Mouse (Mus musculus) brain, adult 10 weeks (tissue): ENCODE measurements around the gene Sem1. TPM values are rescaled to one million over a fixed set of nuclear protein-coding genes. Genes with fewer than 3 reads are reported as not detected.

Experiments used
- polyA plus RNA-seq: library from polyadenylated mRNA; stranded (reverse); fragments of 350-450 nt; fragmentation: Illumina TruSeq; extraction: RNeasy Lipid Tissue Mini Kit (QIAGEN cat#74804); gene quantifications from one replicate; pipeline ENCODE4 v1.2.3, GENCODE M21; 2015; ENCODE audit warnings: low read depth, low replicate concordance

Gene Sem1
- 67.2 TPM for polyA plus RNA-seq

DNA sequence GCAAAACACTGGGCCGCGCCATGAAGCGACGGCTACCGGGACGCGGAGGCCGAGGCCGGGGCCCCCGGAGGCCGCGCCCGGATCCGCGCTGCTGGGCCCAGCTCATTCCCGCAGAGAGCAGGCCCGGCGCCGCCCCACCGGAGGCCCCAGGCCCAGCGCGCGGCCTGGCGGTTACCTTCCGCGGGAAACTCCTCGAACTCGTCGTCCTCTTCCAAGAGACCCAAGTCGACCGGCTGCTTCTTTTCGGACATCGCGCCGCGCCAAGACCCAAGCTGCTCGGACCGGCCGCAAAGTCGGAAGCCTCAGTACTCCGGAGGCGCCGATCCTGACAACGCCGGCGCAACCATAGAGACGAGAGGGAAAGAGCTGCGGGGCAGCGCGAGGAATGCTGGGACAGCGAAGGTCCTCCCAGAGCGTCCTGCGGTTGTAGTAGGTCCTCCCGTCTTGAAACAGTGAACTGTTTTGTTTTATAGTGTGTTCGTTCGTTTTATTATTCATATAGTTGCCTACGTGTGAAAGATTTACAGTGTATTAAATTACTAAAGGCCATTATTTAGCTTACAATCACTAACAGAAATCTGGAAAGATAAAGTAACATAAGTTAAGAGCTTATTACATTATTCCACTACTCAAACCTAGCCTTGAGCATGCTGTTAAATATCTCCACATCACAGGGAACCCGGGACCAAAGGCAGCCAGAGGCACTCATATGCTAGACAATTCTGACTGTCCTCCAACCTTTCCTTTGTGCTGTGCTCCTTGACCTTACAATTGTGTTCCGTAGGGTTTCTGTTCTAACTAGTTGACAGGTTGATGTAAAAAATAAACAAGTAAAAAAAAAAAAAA is at the start of gene Sem1:
Sem1 (minus strand) TSS at position 360 of the 846 bp plus-strand sequence.

